Mouse (Mus musculus): Measurements from ENCODE around the gene Tbcc. TPM values are rescaled to one million over a fixed set of nuclear protein-coding genes. Genes with fewer than 3 reads are reported as not detected.

Tbcc gene
- total and polyA plus RNA-seq, 3 experiments, result 7.5 to 20.0 (median 18.6) TPM

DNA sequence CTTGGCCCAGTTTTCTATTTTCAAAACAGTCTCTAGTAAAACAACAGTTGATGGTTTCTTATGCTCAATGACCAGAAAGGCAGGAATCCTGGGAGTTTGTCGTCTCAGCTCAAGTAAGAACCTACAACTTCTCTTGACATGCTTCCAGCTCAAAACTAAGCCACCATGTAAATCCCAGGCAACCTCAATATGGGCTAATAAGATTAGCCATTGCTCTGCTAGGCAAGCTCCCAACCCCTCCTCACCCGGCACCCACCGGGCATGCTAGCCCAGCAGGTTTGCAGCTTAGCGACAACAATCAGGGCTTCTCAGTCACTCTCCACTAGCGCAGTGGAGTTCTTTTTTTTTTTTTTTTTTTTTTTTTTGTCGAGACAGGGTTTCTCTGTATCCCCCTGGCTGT lies 35.7 kb downstream of the Tbcc start:
- Histone ChIP-seq H3K9me3 (replicated peaks) (no peaks in the 10 kb centered on the region), H3K4me1 (ENCODE audit: insufficient read depth, low read depth, low read length) (peaks cover 6% of the 10 kb centered on the region), H3K27me3 (ENCODE audit: insufficient read depth, low read length) (no peaks in the 10 kb centered on the region; the same call in 1 of the 2 replicates), H3K36me3 (replicated peaks) (peaks cover 39% of the 10 kb centered on the region), H3K4me3 (ENCODE audit: low read depth, low read length) (no peak overlapping the region)
- no peak for ATAC-seq (ENCODE audit: extremely low read depth, insufficient number of reproducible peaks, low FRiP score, poor library complexity, severe bottlenecking)
- DNase-seq (ENCODE audit: low spot score), result no peak
- TF ChIP-seq GATA2 (IDR thresholded peaks at IDR 0.05; ENCODE audit: borderline replicate concordance, low read depth, low read length) (no peak), POLR2AphosphoS5 (IDR thresholded peaks at IDR 0.05; ENCODE audit: insufficient replicate concordance, low read depth, low read length) (no peak), CTCF (IDR thresholded peaks at IDR 0.05; ENCODE audit: low read depth, low read length) (no peak), TAL1 (conservative IDR thresholded peaks at IDR 0.05; ENCODE audit: low read depth, low read length) (no peak), GATA1 (IDR thresholded peaks at IDR 0.05; ENCODE audit: borderline replicate concordance, low read length) (no peak)

- no peak for DNase-seq (ENCODE audit: low spot score)
- TF ChIP-seq GATA2 (IDR thresholded peaks at IDR 0.05; ENCODE audit: borderline replicate concordance, low read depth, low read length) (no peak), TAL1 (conservative IDR thresholded peaks at IDR 0.05; ENCODE audit: low read depth, low read length) (no peak), POLR2AphosphoS5 (IDR thresholded peaks at IDR 0.05; ENCODE audit: insufficient replicate concordance, low read depth, low read length) (no peak), GATA1 (IDR thresholded peaks at IDR 0.05; ENCODE audit: borderline replicate concordance, low read length) (no peak), CTCF (IDR thresholded peaks at IDR 0.05; ENCODE audit: low read depth, low read length) (no peak)
- Histone ChIP-seq H3K4me3 (ENCODE audit: low read depth, low read length) (no peak overlapping the region), H3K4me1 (ENCODE audit: insufficient read depth, low read depth, low read length) (peaks cover 6% of the 10 kb centered on the region), H3K36me3 (replicated peaks) (peaks cover 47% of the 10 kb centered on the region), H3K9me3 (replicated peaks) (no peaks in the 10 kb centered on the region), H3K27me3 (ENCODE audit: insufficient read depth, low read length) (no peaks in the 10 kb centered on the region; the same call in 1 of the 2 replicates)
- no peak for ATAC-seq (ENCODE audit: extremely low read depth, insufficient number of reproducible peaks, low FRiP score, poor library complexity, severe bottlenecking)
Observed at GRCm38 (mm10) chr17:46926941-46927340, 36.5 kb downstream of the Tbcc start.

GRCm38 (mm10) chr17:46927781-46928180 lies 37.3 kb downstream of the Tbcc start:
- TF ChIP-seq CTCF (IDR thresholded peaks at IDR 0.05; ENCODE audit: low read depth, low read length) (no peak), POLR2AphosphoS5 (IDR thresholded peaks at IDR 0.05; ENCODE audit: insufficient replicate concordance, low read depth, low read length) (no peak), GATA2 (IDR thresholded peaks at IDR 0.05; ENCODE audit: borderline replicate concordance, low read depth, low read length) (no peak), GATA1 (IDR thresholded peaks at IDR 0.05; ENCODE audit: borderline replicate concordance, low read length) (no peak), TAL1 (conservative IDR thresholded peaks at IDR 0.05; ENCODE audit: low read depth, low read length) (no peak)
- no peak for DNase-seq (ENCODE audit: low spot score)
- Histone ChIP-seq H3K27me3 (ENCODE audit: insufficient read depth, low read length) (no peaks in the 10 kb centered on the region; the same call in 1 of the 2 replicates), H3K4me3 (ENCODE audit: low read depth, low read length) (no peak overlapping the region), H3K9me3 (replicated peaks) (no peaks in the 10 kb centered on the region), H3K36me3 (replicated peaks) (peaks cover 55% of the 10 kb centered on the region), H3K4me1 (ENCODE audit: insufficient read depth, low read depth, low read length) (peaks cover 6% of the 10 kb centered on the region)
- ATAC-seq (ENCODE audit: extremely low read depth, insufficient number of reproducible peaks, low FRiP score, poor library complexity, severe bottlenecking), result no peak

- Histone ChIP-seq H3K4me1 (ENCODE audit: insufficient read depth, low read depth, low read length) (peaks cover 6% of the 10 kb centered on the region), H3K9me3 (replicated peaks) (no peaks in the 10 kb centered on the region), H3K4me3 (ENCODE audit: low read depth, low read length) (no peak overlapping the region), H3K27me3 (ENCODE audit: insufficient read depth, low read length) (no peaks in the 10 kb centered on the region), H3K36me3 (replicated peaks) (peaks cover 70% of the 10 kb centered on the region)
- ATAC-seq (ENCODE audit: extremely low read depth, insufficient number of reproducible peaks, low FRiP score, poor library complexity, severe bottlenecking) (no peak), DNase-seq (ENCODE audit: low spot score) (no peak)
- no peak for TF ChIP-seq GATA1 (IDR thresholded peaks at IDR 0.05; ENCODE audit: borderline replicate concordance, low read length)
- TF ChIP-seq POLR2AphosphoS5 (IDR thresholded peaks at IDR 0.05; ENCODE audit: insufficient replicate concordance, low read depth, low read length), result no peak
- no peak for TF ChIP-seq GATA2 (IDR thresholded peaks at IDR 0.05; ENCODE audit: borderline replicate concordance, low read depth, low read length)
- no peak for TF ChIP-seq CTCF (IDR thresholded peaks at IDR 0.05; ENCODE audit: low read depth, low read length)
- no peak for TF ChIP-seq TAL1 (conservative IDR thresholded peaks at IDR 0.05; ENCODE audit: low read depth, low read length)
Observed at GRCm38 (mm10) chr17:46929277-46929676, 38.8 kb downstream of the Tbcc start.

GRCm38 (mm10) chr17:46929897-46930296 lies 39.4 kb downstream of the Tbcc start:
- no peak for TF ChIP-seq TAL1 (conservative IDR thresholded peaks at IDR 0.05; ENCODE audit: low read depth, low read length)
- TF ChIP-seq GATA1 (IDR thresholded peaks at IDR 0.05; ENCODE audit: borderline replicate concordance, low read length), result no peak
- no peak for TF ChIP-seq POLR2AphosphoS5 (IDR thresholded peaks at IDR 0.05; ENCODE audit: insufficient replicate concordance, low read depth, low read length)
- no peak for TF ChIP-seq CTCF (IDR thresholded peaks at IDR 0.05; ENCODE audit: low read depth, low read length)
- no peak for ATAC-seq (ENCODE audit: extremely low read depth, insufficient number of reproducible peaks, low FRiP score, poor library complexity, severe bottlenecking)
- Histone ChIP-seq H3K4me1 (ENCODE audit: insufficient read depth, low read depth, low read length) (peaks cover 6% of the 10 kb centered on the region), H3K9me3 (replicated peaks) (no peaks in the 10 kb centered on the region), H3K4me3 (ENCODE audit: low read depth, low read length) (no peak overlapping the region), H3K36me3 (replicated peaks) (peaks cover 76% of the 10 kb centered on the region), H3K27me3 (ENCODE audit: insufficient read depth, low read length) (no peaks in the 10 kb centered on the region)
- no peak for DNase-seq (ENCODE audit: low spot score)

DNA sequence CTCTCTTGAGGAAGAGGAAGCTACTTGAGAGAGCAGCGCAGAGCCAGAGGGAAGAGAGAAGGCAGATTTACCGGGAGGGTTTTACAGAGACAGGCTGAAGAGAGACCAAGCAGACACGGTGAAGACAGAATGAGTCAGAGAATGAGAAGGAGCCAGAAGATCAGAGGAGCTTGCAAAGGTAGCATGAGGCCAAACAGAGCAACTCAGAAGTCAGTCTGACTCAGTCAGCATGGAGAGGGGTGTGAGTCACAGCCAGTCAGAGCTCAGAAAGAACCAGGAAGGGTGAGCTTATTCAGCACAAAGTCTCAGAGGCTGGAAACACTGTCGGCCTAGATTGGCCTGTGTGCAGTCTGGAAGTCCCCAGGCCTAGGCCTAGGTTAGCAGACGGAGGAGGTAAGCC lies 42.5 kb downstream of the Tbcc start:
- ATAC-seq (ENCODE audit: extremely low read depth, insufficient number of reproducible peaks, low FRiP score, poor library complexity, severe bottlenecking), result no peak
- no peak for DNase-seq (ENCODE audit: low spot score)
- H3K4me3 ChIP-seq (ENCODE audit: low read depth, low read length), result no peak overlapping the region
- H3K27me3 ChIP-seq (ENCODE audit: insufficient read depth, low read length), result no peaks in the 10 kb centered on the region
- TF ChIP-seq GATA1 (IDR thresholded peaks at IDR 0.05; ENCODE audit: borderline replicate concordance, low read length) (no peak), GATA2 (IDR thresholded peaks at IDR 0.05; ENCODE audit: borderline replicate concordance, low read depth, low read length) (no peak), POLR2AphosphoS5 (IDR thresholded peaks at IDR 0.05; ENCODE audit: insufficient replicate concordance, low read depth, low read length) (no peak), TAL1 (conservative IDR thresholded peaks at IDR 0.05; ENCODE audit: low read depth, low read length) (no peak), CTCF (IDR thresholded peaks at IDR 0.05; ENCODE audit: low read depth, low read length) (no peak)
- peaks cover 99% of the 10 kb centered on the region for H3K36me3 ChIP-seq (replicated peaks)
- H3K4me1 ChIP-seq (ENCODE audit: insufficient read depth, low read depth, low read length), result peaks cover 6% of the 10 kb centered on the region
- no peaks in the 10 kb centered on the region for H3K9me3 ChIP-seq (replicated peaks)
